Mouse (Mus musculus) ES-E14 (cell line): ENCODE measurements around the gene Cep85l.

Experiments
- CHD2 ChIP-seq: IDR thresholded peaks from 2 replicates; pipeline ENCODE4 v1.6.1; 2014; ENCODE audit warnings: mild to moderate bottlenecking, low read depth, low read length, inconsistent platforms
- HCFC1 ChIP-seq: IDR thresholded peaks from 2 replicates; pipeline ENCODE4 v1.6.1; 2012; ENCODE audit warnings: low read length, inconsistent platforms, borderline replicate concordance; ENCODE audit not compliant: insufficient read depth
- MAFK ChIP-seq: IDR thresholded peaks from 2 replicates; pipeline ENCODE4 v1.6.1; 2014; ENCODE audit warnings: mild to moderate bottlenecking, low read depth, low read length, inconsistent platforms; ENCODE audit not compliant: insufficient read depth
- ZC3H11A ChIP-seq: IDR thresholded peaks from 2 replicates; pipeline ENCODE4 v1.6.1; 2012; ENCODE audit warnings: low read depth, mild to moderate bottlenecking, inconsistent platforms, low read length, borderline replicate concordance
- ZNF384 ChIP-seq: IDR thresholded peaks from 2 replicates; pipeline ENCODE4 v1.6.1; 2012; ENCODE audit warnings: low read depth, low read length, inconsistent platforms

GRCm38 (mm10) chr10:53394923-53395629, 15.3 kb upstream of the Cep85l start:
- TF ChIP-seq ZNF384 (no peak), CHD2 (no peak), MAFK (no peak), HCFC1 (no peak), ZC3H11A (no peak)
